Mouse (Mus musculus): ENCODE measurements around the gene Bid.

GRCm38 (mm10) chr6:120929421-120929820 lies 12.8 kb upstream of the Bid start:
- no peak for TF ChIP-seq POLR2A (IDR thresholded peaks at IDR 0.05; ENCODE audit: low read depth, low read length)
- no peak for TF ChIP-seq CTCF (conservative IDR thresholded peaks at IDR 0.05; ENCODE audit: insufficient read depth, insufficient read length, low read depth, low read length)
